Mouse (Mus musculus) small intestine, adult 2 months (tissue): ENCODE measurements around the gene Gm17662. TPM values are rescaled to one million over a fixed set of nuclear protein-coding genes. Genes with fewer than 3 reads are reported as not detected.

Experiments
- H3K27ac ChIP-seq: fragments of 200-500 bp; 2 replicates; pipeline ENCODE4 v1.5.1; 2012; ENCODE audit warnings: low read depth, low read length, control low read depth, inconsistent platforms; ENCODE audit not compliant: insufficient read depth
- H3K27me3 ChIP-seq: fragments of 200-500 bp; 2 replicates; pipeline ENCODE4 v1.6.1; 2012; ENCODE audit warnings: mild to moderate bottlenecking, moderate library complexity, low read length, inconsistent platforms; ENCODE audit not compliant: control insufficient read depth, insufficient read depth
- H3K36me3 ChIP-seq: fragments of 200-500 bp; 2 replicates; pipeline ENCODE4 v1.6.1; 2012; ENCODE audit warnings: mild to moderate bottlenecking, low read length, control low read depth, inconsistent platforms; ENCODE audit not compliant: control insufficient read depth, insufficient read depth
- H3K4me1 ChIP-seq: fragments of 200-500 bp; 2 replicates; pipeline ENCODE4 v1.6.1; 2012; ENCODE audit warnings: low read length, inconsistent platforms, mixed read lengths; ENCODE audit not compliant: control insufficient read depth, insufficient read depth, insufficient read length
- H3K4me3 ChIP-seq: fragments of 200-500 bp; 2 replicates; pipeline ENCODE4 v1.5.1; 2012; ENCODE audit warnings: low read depth, mild to moderate bottlenecking, control low read depth, inconsistent platforms, low read length, moderate library complexity
- CTCF ChIP-seq: fragments of 200-500 bp; IDR thresholded peaks from 2 replicates; pipeline ENCODE4 v1.5.1; 2012; ENCODE audit warnings: low read depth, mild to moderate bottlenecking, control low read depth, inconsistent platforms, low read length, moderate library complexity, mixed read lengths; ENCODE audit not compliant: insufficient replicate concordance, insufficient read length; ENCODE audit errors: extremely low read depth
- POLR2A ChIP-seq: fragments of 200-500 bp; IDR thresholded peaks from 2 replicates; pipeline ENCODE4 v1.6.1; 2012; ENCODE audit warnings: low read depth, mild to moderate bottlenecking, control low read depth, inconsistent platforms, low read length, moderate library complexity
- WGBS: fragments of 180-500 bp; shearing (Covaris S2); methylation state at CpG from one replicate; pipeline ENCODE4 v1.1.7; 2018; 5-methylcytosine and 5-hydroxymethylcytosine counted together
- polyA plus RNA-seq: library from polyadenylated mRNA; depleted of rRNA; stranded (reverse); fragments of >200 nt; gene quantifications from 2 replicates; pipeline ENCODE4 v1.2.3, GENCODE M21; 2012

The Gm17662 gene
- polyA plus RNA-seq, 1 experiment, result not detected

DNA sequence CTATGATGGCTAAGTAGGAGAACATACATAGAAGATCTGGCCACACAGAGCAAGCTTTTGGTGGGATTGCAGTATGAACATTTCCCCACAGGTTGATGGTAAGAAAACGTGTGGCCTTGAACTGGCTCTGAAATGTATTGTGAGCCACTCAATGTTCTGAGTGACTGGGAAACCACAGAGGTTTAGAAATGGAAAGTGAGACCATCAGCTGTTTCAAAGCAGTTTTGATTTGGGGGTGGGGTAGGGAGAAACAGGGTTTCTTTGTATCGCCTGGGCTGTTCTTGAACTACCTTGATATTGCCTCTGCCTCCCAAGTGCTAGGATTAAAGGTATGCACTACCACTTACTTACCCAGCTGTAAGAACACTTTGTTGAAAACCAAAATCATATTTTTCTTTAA lies 1.9 kb upstream of the Gm17662 start:
- Histone ChIP-seq H3K27ac (no peak overlapping the region), H3K36me3 (no peaks in the 10 kb centered on the region), H3K4me1 (no peaks in the 10 kb centered on the region), H3K4me3 (no peak overlapping the region), H3K27me3 (no peaks in the 10 kb centered on the region)
- TF ChIP-seq CTCF (no peak), POLR2A (no peak)
- 86% methylated on average over 2 of the region's 2 CpGs for WGBS

DNA sequence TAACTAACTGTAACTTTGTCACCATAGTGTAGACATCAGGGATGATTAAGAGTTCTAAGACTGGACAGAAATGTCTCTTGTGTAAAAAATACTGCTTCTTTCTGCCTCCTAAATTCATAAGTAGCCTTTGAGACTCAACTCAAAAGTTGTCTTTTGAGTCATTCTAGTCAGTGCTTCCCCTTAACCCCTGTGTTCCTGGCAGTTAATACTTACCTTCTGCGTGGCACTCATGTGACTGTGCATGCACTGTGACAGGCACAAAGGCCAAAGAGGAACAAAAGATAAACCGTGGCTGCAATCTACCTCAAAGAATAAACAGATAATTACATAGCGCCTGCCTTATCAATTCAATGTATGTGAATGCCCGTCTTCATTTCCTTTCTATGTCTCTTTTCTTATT lies 694 bp downstream of the Gm17662 start:
- TF ChIP-seq POLR2A, result no peak
- TF ChIP-seq CTCF, result no peak
- 21% methylated on average over 4 of the region's 4 CpGs for WGBS
- no peaks in the 10 kb centered on the region for H3K27me3 ChIP-seq
- no peak overlapping the region for H3K4me3 ChIP-seq
- H3K27ac ChIP-seq, result no peak overlapping the region
- H3K36me3 ChIP-seq, result no peaks in the 10 kb centered on the region
- H3K4me1 ChIP-seq, result no peaks in the 10 kb centered on the region

DNA sequence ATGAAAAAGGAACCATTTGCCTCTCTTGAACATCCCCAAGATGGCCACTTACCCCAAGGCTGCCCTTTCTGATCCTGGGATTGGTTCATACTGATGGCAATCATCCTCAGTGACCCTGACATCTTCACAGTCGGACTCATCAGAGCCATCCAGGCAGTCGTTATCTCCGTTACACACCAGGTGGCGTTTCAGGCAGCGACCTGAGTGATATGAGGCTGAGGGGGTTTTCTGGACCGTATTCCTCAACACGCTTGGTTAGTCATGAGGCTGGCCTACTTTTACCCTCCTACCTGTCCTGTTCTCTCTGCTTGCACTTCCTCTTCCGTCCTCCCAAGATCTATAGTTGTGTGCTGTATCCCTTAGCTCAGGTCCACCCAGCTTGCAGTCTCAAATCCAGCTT lies 4.1 kb downstream of the Gm17662 start:
- WGBS, result 68% methylated on average over 8 of the region's 8 CpGs
- no peaks in the 10 kb centered on the region for H3K36me3 ChIP-seq
- H3K27ac ChIP-seq, result no peak overlapping the region
- TF ChIP-seq POLR2A (no peak), CTCF (no peak)
- no peaks in the 10 kb centered on the region for H3K4me1 ChIP-seq
- no peak overlapping the region for H3K4me3 ChIP-seq
- H3K27me3 ChIP-seq, result no peaks in the 10 kb centered on the region

DNA sequence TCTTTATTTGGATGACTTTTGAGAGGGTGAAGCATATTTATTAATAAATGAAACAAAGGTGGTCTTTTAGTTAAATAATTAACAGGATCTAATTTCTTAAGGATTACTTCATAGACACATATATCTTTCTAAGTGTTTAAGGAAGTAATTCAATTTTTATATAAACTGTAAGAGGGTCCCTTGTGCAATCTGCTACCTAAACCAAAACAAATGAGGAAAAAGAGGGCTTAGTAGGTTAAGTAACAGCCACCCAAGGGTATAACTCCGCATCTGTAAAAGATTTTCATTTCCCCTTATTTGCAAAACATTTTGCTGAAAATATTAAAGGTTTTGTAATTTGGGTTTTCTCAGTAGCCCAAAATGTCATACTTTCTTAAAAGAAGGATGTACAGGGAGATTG lies 7.3 kb downstream of the Gm17662 start:
- H3K4me1 ChIP-seq, result no peaks in the 10 kb centered on the region
- H3K36me3 ChIP-seq, result no peaks in the 10 kb centered on the region
- H3K4me3 ChIP-seq, result no peak overlapping the region
- no peak overlapping the region for H3K27ac ChIP-seq
- no peaks in the 10 kb centered on the region for H3K27me3 ChIP-seq
- TF ChIP-seq CTCF (no peak), POLR2A (no peak)
- 87% methylated on average over 1 of the region's 1 CpGs for WGBS

DNA sequence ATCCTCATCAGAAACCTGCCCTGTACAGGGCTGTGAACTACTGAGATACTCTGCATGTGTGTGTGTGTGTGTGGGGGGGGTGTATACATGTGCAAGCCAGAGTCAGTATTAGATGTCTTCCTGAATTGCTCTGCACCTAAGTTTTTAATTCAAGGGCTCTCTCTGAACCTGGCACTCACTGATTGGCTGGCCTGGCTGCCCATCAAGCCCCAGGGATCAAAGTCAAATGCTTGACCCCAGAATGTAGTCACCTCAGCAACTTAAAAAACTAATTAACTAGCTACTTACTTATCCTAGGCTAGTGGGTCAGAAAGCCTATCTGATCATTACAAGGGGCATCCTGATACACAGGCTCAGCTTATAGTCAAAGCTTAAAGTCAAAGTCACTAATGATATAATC lies 12.5 kb downstream of the Gm17662 start:
- Histone ChIP-seq H3K27ac (no peak overlapping the region), H3K4me1 (no peaks in the 10 kb centered on the region), H3K4me3 (no peak overlapping the region), H3K27me3 (no peaks in the 10 kb centered on the region), H3K36me3 (no peaks in the 10 kb centered on the region)
- TF ChIP-seq POLR2A (no peak), CTCF (no peak)

DNA sequence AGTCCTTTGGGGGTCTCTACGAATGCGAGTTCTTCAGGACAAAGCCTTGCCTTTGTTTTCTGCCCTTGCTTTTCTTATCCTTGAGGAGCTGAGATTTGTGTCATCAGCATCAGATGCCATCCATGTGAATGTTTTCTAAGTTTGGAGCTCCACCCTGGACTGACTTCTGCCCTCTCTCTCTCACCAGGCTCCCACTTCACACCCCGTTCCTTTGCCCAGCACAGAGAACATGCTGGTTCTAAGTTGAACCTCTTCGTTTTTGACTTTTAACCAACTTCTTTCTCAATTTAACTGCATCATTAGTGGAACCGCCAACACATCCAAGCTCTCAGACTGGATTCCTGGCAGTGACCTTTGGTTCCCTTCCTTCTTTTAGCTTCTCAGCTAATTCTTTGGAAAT lies 13.1 kb downstream of the Gm17662 start:
- no peak overlapping the region for H3K27ac ChIP-seq
- TF ChIP-seq CTCF, result no peak
- no peak for TF ChIP-seq POLR2A
- H3K4me3 ChIP-seq, result no peak overlapping the region
- H3K27me3 ChIP-seq, result no peaks in the 10 kb centered on the region
- no peaks in the 10 kb centered on the region for H3K36me3 ChIP-seq
- H3K4me1 ChIP-seq, result no peaks in the 10 kb centered on the region
- 84% methylated on average over 5 of the region's 5 CpGs for whole genome bisulfite sequencing

DNA sequence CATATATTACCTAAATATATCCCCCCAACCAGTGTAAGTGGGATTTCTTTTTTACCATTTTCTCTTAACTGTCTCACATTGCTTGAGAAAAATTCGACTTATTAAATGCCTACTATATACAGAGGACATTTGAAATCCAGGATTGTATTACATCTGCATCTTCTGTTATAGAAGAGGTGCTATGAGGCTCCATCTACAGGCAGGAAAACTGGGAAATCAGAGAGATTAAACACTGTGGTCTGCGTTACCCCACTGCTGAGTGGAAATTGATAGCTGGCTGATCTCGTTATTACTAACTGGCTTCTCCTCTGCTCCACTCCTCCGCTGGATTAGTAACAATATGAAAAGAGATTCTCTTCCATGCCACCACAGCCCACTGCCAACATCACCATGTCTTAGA lies 18.7 kb downstream of the Gm17662 start:
- no peak overlapping the region for H3K4me3 ChIP-seq
- H3K27ac ChIP-seq, result no peak overlapping the region

DNA sequence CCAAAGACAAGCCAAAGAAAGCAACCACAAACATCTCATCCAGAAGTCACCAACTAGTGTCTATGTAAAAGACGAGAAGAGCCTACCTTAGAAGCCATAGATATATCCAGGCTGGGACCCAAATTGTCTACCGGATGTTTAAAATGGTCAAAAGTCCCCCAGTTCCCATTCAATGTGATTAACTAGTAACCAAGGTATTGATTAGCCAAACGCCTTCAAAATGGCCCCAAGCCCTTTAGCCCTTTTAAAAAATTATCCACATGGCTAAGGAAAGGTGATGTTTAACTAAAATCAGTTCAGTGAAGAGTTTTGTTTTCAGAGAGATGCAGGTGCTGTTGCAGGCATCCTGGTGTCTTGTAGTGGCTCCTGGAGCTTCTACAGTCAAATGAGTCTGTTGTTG lies 19.2 kb downstream of the Gm17662 start, which contains the start of gene C8a:
TSS of gene C8a (minus strand) at position 76 of the 400 bp plus-strand sequence.
- H3K4me1 ChIP-seq, result no peaks in the 10 kb centered on the region
- H3K36me3 ChIP-seq, result no peaks in the 10 kb centered on the region
- no peak within 1 kb of the TSS for H3K27ac ChIP-seq
- no peaks in the 10 kb centered on the region for H3K27me3 ChIP-seq
- H3K4me3 ChIP-seq, result no peak within 1 kb of the TSS
- TF ChIP-seq CTCF (no peak), POLR2A (no peak)
- WGBS, result 49% methylated on average over 3 of the region's 3 CpGs

More for the DNA sequence above, 18.7 kb downstream of the Gm17662 start:
- Histone ChIP-seq H3K36me3 (no peaks in the 10 kb centered on the region), H3K27me3 (no peaks in the 10 kb centered on the region), H3K4me1 (no peaks in the 10 kb centered on the region)
- no peak for TF ChIP-seq POLR2A
- no peak for TF ChIP-seq CTCF
- 75% methylated on average over 4 of the region's 4 CpGs for WGBS
